Mouse (Mus musculus) bone marrow, adult 2 months (tissue): ENCODE measurements around the gene Rcn2.

Experiments
- CTCF ChIP-seq: fragments of 200-500 bp; IDR thresholded peaks from 2 replicates; pipeline ENCODE4 v1.5.1; 2011; ENCODE audit warnings: low read length, control low read depth; ENCODE audit not compliant: control insufficient read depth, insufficient read depth
- POLR2A ChIP-seq: fragments of 200-500 bp; IDR thresholded peaks from 2 replicates; pipeline ENCODE4 v1.6.1; 2011; ENCODE audit warnings: low read depth, mild to moderate bottlenecking, control low read depth, low read length, borderline replicate concordance; ENCODE audit not compliant: control insufficient read depth

DNA sequence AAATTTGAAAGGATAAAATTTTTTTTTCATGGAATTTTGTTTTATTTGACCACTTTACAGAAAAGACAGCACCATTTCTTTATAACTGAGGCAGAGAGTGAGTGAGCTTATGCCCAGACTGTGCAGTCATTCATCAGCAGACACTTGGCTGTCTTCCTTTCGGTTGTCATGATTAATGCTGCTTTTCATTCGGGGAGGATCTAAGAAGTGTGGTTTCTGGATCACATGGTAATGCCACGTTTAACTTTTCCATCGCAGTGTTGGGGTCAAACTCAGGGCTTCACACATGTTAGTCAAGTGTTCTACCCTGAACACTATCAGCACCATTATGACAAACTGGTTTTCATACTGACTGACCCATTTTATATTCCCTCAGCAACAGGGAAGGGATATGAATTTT lies 59.4 kb downstream of the Rcn2 start:
- TF ChIP-seq CTCF (no peak), POLR2A (no peak)
